Mouse (Mus musculus): ENCODE measurements around the gene Hmcn1.

DNA sequence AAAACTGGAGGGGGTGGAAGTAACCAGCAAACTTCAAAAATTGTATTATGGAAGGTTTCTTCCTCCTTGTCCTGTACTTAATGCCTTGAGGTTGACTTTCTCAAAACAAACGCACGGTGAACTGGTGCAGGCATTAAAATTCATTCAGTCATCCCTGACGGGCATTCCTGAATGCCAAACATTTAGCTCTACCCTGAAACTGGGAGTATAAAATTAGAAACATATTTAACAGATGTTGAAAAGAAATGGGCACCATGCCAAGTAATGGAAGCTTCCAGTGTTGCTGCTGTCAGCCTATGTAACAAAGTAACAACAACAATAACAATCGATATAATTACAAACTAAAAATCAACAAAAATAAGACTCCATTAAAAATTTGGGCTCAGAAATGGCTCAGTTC, 14.5 kb upstream of the Hmcn1 start:
- TF ChIP-seq GATA1 (IDR thresholded peaks at IDR 0.05; ENCODE audit: low read length), result no peak
- no peak for TF ChIP-seq TAL1 (IDR thresholded peaks at IDR 0.05; ENCODE audit: low read length)
